Mouse (Mus musculus): ENCODE data around the gene Rxrb.
"Not testable (repeated sequence)": the region's sequence is repeated elsewhere in the genome, so short reads cannot be mapped to it uniquely, and the experiment has no call there.

- TF ChIP-seq EP300, CTCF (IDR thresholded peaks at IDR 0.05): not testable (repeated sequence)
Observed at GRCm38 (mm10) chr17:34000796-34001195, 30.8 kb upstream of the Rxrb start.

All from lung, postnatal 0 days (tissue).